Mouse (Mus musculus): ENCODE data around the gene Gm20914.
"Not testable (repeated sequence)": the region's sequence is repeated elsewhere in the genome, so short reads cannot be mapped to it uniquely, and the experiment has no call there.

Gene Gm20914
- long read RNA-seq, experiment 1: 0 reads
- long read RNA-seq, experiment 2: 0 reads

GRCm38 (mm10) chrY:5725678-5726077, at the start of gene Gm20914:
TSS of gene Gm20914 (plus strand) at chrY:5725978.
- intact Hi-C loops (cut with DNase I): not testable (repeated sequence)
